Mouse (Mus musculus): ENCODE data around the gene Rgp1. TPM values are rescaled to one million over a fixed set of nuclear protein-coding genes. Genes with fewer than 3 reads are reported as not detected.

Rgp1 gene
- polyA plus RNA-seq, 1 experiment from 2014 or later, result 40.6 TPM

DNA sequence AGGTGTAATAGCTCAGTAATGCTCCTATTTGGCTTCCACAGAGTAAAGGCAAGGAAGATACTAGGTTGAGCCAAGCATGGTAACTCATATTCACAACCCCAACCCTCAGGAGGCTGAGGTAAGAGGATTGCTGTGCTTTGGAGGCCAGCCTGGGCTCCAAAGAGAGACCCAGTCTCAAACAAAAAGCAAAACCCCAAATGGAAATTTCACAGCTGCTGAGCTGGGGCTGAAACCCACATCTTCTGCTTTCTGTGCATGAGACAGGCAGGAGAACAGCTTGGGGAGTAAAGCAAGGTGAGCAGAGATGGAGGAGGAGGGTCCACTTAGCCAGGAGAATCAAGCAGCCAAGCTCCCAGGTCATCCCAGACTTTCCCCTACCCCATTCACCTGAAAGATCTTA lies 24.6 kb upstream of the Rgp1 start:
- no peak overlapping the region for H3K9ac ChIP-seq
- H3K4me3 ChIP-seq, result no peak overlapping the region
- no peak overlapping the region for H3K27ac ChIP-seq
- no peak for ATAC-seq (ENCODE audit: low FRiP score)
- H3K4me1 ChIP-seq, result peaks cover 15% of the 10 kb centered on the region
- no peaks in the 10 kb centered on the region for H3K9me3 ChIP-seq (replicated peaks)
- no peaks in the 10 kb centered on the region for H3K27me3 ChIP-seq
- peaks cover 73% of the 10 kb centered on the region for H3K36me3 ChIP-seq
- no peak overlapping the region for H3K4me2 ChIP-seq (replicated peaks)

DNA sequence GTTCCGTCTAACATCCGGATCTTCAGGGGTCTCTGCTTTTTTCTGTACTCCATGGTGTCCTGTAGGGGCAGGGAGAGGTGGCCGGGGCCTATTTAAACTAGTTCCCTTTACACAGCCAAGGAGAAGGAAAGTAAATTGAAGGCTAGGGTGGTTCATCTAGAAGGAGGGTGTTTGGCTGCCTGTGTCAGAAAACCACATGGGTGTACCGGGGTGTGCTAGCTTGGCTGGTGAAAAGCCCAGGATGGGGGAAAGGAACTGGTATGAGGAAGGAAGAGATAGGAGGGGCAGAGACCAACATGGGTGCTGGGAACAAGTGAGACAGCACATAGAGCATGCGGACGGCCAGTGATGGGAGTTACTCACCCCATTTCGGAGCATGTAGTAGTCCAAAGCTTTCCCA lies 22.6 kb upstream of the Rgp1 start:
- Histone ChIP-seq H3K27me3 (no peaks in the 10 kb centered on the region), H3K36me3 (peaks cover 53% of the 10 kb centered on the region), H3K27ac (no peak overlapping the region), H3K4me2 (replicated peaks) (no peak overlapping the region), H3K9ac (no peak overlapping the region), H3K9me3 (replicated peaks) (no peaks in the 10 kb centered on the region), H3K4me1 (peaks cover 36% of the 10 kb centered on the region), H3K4me3 (no peak overlapping the region)
- ATAC-seq (ENCODE audit: low FRiP score), result no peak
- 96% methylated on average over 7 of the region's 7 CpGs for WGBS

- 39% methylated on average over 5 of the region's 5 CpGs for WGBS
- no peak for ATAC-seq (ENCODE audit: low FRiP score)
- Histone ChIP-seq H3K9ac (peak overlapping the region; percentile 44), H3K27me3 (no peaks in the 10 kb centered on the region), H3K4me1 (peaks cover 44% of the 10 kb centered on the region), H3K36me3 (peaks cover 32% of the 10 kb centered on the region), H3K4me3 (no peak overlapping the region), H3K27ac (peak overlapping the region; percentile 46; the same call in 1 of the 2 replicates), H3K4me2 (replicated peaks) (peak overlapping the region; percentile 39), H3K9me3 (replicated peaks) (no peaks in the 10 kb centered on the region)
These were observed 20.4 kb upstream of the Rgp1 start for GRCm38 (mm10) chr4:43558028-43558630.

GRCm38 (mm10) chr4:43558631-43559356 lies 19.7 kb upstream of the Rgp1 start:
- WGBS, result 19% methylated on average over 13 of the region's 13 CpGs
- no peak overlapping the region for H3K4me3 ChIP-seq
- peak overlapping the region; percentile 67 for H3K27ac ChIP-seq

DNA sequence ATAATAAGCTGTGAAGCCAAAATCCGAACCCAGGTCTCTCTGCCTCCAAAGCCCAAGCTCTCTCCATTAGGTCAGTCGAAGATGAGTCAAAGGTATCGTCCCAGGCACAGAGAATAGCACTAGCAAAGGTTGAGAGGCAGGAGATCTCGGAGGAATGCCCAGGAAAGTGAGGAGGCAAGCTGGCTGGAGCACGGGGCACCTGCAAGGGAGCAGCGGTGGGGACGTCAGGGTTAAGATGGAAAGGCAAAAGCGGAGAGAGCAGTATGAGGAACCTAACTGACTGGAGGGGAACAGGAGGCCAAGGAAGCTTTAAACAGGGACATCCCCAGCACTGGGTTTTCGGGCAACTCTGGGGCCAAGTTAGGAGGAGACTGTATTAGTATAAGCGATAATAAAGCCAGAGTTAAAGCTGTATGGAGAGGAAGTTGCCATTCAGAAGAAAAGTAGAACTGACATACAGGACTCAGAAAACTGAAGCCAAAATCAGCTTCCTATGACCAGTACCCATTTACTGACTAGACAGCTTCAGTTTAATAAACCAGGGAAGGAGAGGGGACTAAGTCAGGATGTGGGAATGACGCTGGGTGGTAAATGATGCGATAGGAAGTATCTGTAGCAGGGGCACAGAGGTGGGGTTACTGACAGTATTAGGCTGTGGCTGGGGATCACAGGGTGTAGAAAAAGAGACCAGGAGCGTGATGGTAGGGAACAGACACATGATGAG lies 18.8 kb upstream of the Rgp1 start:
- Histone ChIP-seq H3K9ac (peak overlapping the region; percentile 3), H3K4me3 (no peak overlapping the region), H3K36me3 (peaks cover 18% of the 10 kb centered on the region), H3K9me3 (replicated peaks) (no peaks in the 10 kb centered on the region), H3K4me2 (replicated peaks) (peak overlapping the region; percentile 92), H3K27me3 (no peaks in the 10 kb centered on the region), H3K4me1 (peaks cover 55% of the 10 kb centered on the region), H3K27ac (no peak overlapping the region)
- 76% methylated on average over 13 of the region's 13 CpGs for WGBS
- ATAC-seq (ENCODE audit: low FRiP score), result no peak

More at GRCm38 (mm10) chr4:43558631-43559356, 19.7 kb upstream of the Rgp1 start:
- Histone ChIP-seq H3K9me3 (replicated peaks) (no peaks in the 10 kb centered on the region), H3K36me3 (peaks cover 25% of the 10 kb centered on the region), H3K27me3 (no peaks in the 10 kb centered on the region), H3K4me2 (replicated peaks) (peak overlapping the region; percentile 39), H3K4me1 (peaks cover 50% of the 10 kb centered on the region), H3K9ac (peak overlapping the region; percentile 44; the same call in 1 of the 2 replicates)
- no peak for ATAC-seq (ENCODE audit: low FRiP score)

DNA sequence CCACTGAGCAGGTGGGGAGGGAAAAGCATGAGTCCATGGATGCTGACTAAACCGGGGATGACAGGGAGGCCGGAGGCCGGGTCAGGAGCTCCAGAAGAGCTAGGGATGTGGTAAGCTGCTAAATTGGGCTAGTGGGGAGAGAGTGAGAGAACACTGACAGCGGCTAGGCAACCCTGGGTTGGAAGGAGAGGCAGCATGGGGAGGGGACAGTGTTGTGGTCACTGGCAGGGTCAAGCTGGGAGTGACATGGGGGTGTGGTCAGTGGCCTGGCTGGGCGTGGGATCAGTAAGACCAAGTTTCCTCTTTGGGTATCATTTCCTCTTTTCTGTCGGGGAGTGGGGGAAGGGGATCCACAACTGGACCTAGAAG lies 18.3 kb upstream of the Rgp1 start:
- no peak for ATAC-seq (ENCODE audit: low FRiP score)
- no peaks in the 10 kb centered on the region for H3K27me3 ChIP-seq
- H3K9ac ChIP-seq, result peak overlapping the region; percentile 3
- peak overlapping the region; percentile 92 for H3K4me2 ChIP-seq (replicated peaks)
- peaks cover 55% of the 10 kb centered on the region for H3K4me1 ChIP-seq
- H3K27ac ChIP-seq, result no peak overlapping the region
- 0 out of 2 replicates have a peak overlapping the region, but pooled peaks have one; percentile 10 for H3K4me3 ChIP-seq
- 43% methylated on average over 6 of the region's 6 CpGs for WGBS
- H3K36me3 ChIP-seq, result peaks cover 18% of the 10 kb centered on the region
- H3K9me3 ChIP-seq (replicated peaks), result no peaks in the 10 kb centered on the region

DNA sequence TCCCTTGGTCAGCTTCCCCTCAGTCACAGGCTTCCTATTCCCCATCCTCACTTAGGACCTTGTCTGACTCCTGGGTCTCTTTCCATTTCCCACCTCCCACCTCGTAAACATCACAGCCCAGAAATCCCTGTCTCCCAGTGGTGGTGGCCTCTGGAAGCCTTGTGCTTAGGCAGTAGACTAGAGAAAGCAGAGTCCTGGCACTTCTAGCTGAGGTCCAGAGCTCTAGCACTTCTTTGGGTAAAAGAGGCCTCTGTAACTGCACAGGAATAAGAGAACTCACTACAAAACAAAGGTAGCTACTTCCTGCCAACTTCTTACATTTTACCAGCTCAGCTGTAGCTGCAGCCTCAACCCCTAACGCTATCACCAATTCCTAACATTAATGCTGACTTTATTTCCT lies 17.5 kb upstream of the Rgp1 start:
- Histone ChIP-seq H3K27ac (no peak overlapping the region), H3K4me3 (peak overlapping the region; percentile 85), H3K9ac (peak overlapping the region; percentile 93), H3K9me3 (replicated peaks) (no peaks in the 10 kb centered on the region), H3K4me2 (replicated peaks) (peak overlapping the region; percentile 92), H3K4me1 (peaks cover 55% of the 10 kb centered on the region), H3K36me3 (peaks cover 18% of the 10 kb centered on the region), H3K27me3 (no peaks in the 10 kb centered on the region)
- 35% methylated on average over 2 of the region's 2 CpGs for WGBS
- no peak for ATAC-seq (ENCODE audit: low FRiP score)

DNA sequence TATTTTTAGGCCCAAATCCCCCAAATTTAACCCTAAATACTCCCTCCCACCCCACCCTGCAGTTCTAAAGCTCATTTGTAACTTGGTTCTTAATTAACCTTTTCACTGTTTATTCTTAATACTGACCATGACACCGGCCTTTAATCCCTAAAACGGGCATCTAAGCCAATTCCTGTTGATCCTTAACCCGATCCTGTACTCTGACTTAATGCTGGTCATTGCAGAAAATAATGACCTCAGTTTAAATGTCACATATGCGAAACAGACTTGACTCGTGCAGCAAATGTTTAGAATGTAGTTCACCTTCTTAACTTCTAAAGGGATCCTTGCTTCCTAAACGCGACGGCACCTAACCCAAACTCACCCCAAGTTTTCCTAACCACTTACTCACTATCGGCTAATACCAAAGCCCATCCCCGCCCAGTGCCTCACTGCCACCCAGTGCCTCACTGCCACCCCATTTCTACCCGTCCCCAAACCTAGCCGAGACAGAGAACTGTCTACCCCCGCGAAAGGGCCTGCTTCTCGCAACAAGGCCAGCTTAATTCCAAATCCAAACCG lies 17.0 kb upstream of the Rgp1 start:
- Histone ChIP-seq H3K36me3 (peaks cover 20% of the 10 kb centered on the region), H3K4me2 (replicated peaks) (peak overlapping the region; percentile 92), H3K4me1 (peaks cover 55% of the 10 kb centered on the region), H3K27ac (peak overlapping the region; percentile 97), H3K9me3 (replicated peaks) (no peaks in the 10 kb centered on the region), H3K27me3 (no peaks in the 10 kb centered on the region), H3K9ac (peak overlapping the region; percentile 93), H3K4me3 (peak overlapping the region; percentile 85)
- WGBS, result 4% methylated on average over 16 of the region's 16 CpGs
- ATAC-seq (ENCODE audit: low FRiP score), result peak; percentile 44

DNA sequence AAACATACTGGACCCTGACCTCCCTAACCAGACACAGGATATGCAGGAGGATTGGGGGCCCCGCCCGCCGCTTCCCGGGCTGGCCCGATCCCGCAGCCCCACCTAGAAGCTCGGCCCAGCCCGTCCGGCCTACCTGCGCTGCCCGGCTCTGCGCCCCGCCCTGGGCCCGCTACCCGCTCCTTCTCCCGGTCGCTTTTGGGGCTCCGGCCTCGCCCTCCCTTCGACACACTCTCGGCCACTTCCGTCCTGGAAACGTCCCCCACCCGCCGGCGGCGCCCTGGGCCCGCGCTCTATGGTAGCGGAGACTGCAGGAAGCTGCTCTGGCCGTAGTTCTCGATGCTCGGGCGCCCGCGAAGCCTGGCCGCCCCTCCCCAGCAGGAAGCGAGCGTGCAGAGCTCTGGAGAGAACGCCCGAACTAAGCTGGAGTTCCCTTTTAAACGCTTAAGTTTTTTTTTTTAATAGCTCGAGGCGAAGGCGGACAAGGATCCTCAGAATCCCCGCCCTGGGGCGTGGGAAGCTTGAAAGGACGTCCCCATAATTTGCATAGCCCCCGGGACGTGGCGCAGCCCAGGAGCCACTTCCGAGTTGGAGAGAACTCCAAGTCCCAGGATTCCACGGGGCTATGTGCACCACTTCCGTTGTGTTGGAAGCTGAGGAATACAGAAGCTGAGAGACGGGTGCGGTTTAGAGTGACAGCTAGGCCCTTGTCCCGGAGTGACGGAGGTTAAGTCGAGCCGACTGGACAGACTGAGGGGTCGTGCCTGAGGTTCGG lies 16.3 kb upstream of the Rgp1 start, which contains the start of the genes Creb3 and Tln1:
Gene Creb3 (plus strand): TSS at position 336 of the 772 bp plus-strand sequence.
Gene Tln1 (minus strand): TSS at position 695 of the 772 bp plus-strand sequence.
- Histone ChIP-seq H3K36me3 (peaks cover 26% of the 10 kb centered on the region), H3K27me3 (no peaks in the 10 kb centered on the region), H3K27ac (peak within 1 kb of the TSS; percentile 97), H3K9me3 (replicated peaks) (no peaks in the 10 kb centered on the region), H3K4me3 (peak within 1 kb of the TSS; percentile 85), H3K4me1 (peaks cover 55% of the 10 kb centered on the region), H3K9ac (peak within 1 kb of the TSS; percentile 93), H3K4me2 (replicated peaks) (peak within 1 kb of the TSS; percentile 92)
- WGBS, result under 1% methylated on average over 61 of the region's 62 CpGs
- ATAC-seq (ENCODE audit: low FRiP score), result peak; percentile 96

DNA sequence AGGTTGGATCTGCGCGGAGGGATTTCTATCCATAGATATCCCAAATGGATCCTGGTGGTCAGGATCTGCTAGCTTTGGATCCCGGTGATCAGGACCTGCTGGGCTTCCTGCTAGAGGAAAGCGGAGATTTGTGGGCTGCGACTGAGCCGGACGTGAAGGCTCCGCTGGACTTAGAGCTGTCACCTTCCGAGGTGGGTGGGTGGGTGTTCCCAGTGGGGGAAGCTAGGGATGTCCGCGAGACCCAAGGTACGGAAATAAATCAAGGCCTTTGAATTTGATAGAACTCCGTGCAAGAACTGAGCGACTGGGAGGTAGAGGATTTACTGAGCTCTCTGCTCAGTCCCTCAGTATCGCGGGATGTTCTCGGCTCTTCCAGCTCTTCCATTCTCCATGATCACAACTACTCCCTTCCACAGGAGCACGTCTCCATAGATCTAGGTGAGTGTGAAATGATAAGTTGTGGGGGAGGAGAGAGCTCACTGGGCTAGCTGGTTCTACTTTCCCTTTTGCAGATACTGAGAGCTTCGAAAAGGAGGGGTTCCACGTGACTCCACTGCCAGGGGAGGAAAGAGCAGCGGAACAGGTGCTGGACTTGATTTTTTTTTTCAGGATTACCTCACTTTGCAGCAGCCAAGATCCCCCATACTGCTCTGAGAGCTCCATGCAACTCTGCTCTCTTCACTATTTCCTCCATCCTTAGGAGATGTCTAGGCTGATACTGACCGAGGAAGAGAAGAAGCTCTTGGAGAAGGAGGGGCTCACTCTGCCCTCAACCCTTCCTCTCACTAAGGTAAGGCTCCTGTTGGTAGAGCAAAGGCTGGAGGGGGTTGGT lies 15.5 kb upstream of the Rgp1 start:
- Histone ChIP-seq H3K4me1 (peaks cover 49% of the 10 kb centered on the region), H3K27ac (peak overlapping the region; percentile 97), H3K9ac (peak overlapping the region; percentile 93), H3K9me3 (replicated peaks) (no peaks in the 10 kb centered on the region), H3K36me3 (peaks cover 34% of the 10 kb centered on the region), H3K27me3 (no peaks in the 10 kb centered on the region), H3K4me3 (peak overlapping the region; percentile 85), H3K4me2 (replicated peaks) (peak overlapping the region; percentile 92)
- ATAC-seq (ENCODE audit: low FRiP score), result peak; percentile 55
- 6% methylated on average over 22 of the region's 22 CpGs for WGBS

DNA sequence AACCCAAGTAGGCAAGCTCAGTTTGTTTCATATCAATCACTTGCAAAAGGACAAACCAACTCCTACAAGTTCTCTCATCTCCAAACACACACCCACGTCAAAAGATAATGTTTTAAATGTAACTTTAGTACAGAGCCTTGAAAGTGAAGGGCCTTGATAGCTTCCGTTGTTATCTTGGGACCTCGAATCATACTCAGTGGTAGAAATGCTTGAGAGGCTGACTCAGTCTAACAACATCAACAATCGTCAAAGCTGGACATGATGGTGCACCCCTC lies 15.0 kb upstream of the Rgp1 start:
- no peak for ATAC-seq (ENCODE audit: low FRiP score)
- 89% methylated on average over 4 of the region's 4 CpGs for WGBS
- Histone ChIP-seq H3K4me3 (peak overlapping the region; percentile 85), H3K27ac (no peak overlapping the region), H3K9ac (no peak overlapping the region), H3K36me3 (peaks cover 40% of the 10 kb centered on the region), H3K9me3 (replicated peaks) (no peaks in the 10 kb centered on the region), H3K27me3 (no peaks in the 10 kb centered on the region), H3K4me2 (replicated peaks) (peak overlapping the region; percentile 92), H3K4me1 (peaks cover 43% of the 10 kb centered on the region)

Data from hindbrain, embryonic 12.5 days (tissue).